Mouse (Mus musculus) midbrain, embryonic 15.5 days (tissue): ENCODE results near the gene Zc2hc1c. TPM values are rescaled to one million over a fixed set of nuclear protein-coding genes. Genes with fewer than 3 reads are reported as not detected.
A peak's percentile ranks its signal among the peaks of the same experiment; 100 is the strongest.

Experiments used
- ATAC-seq: fragments of 200-750 bp; cut with Nextera tagmentation; replicated peaks from 2 replicates; pipeline ENCODE4 v1.8.0; 2017; ENCODE audit warnings: moderate TSS enrichment
- H3K27ac ChIP-seq: fragments of 300-500 bp; sonication (generic); 2 replicates; pipeline ENCODE4 v1.5.1; 2015; ENCODE audit warnings: mild to moderate bottlenecking, inconsistent platforms
- H3K27me3 ChIP-seq: fragments of 300-500 bp; sonication (generic); replicated peaks from 2 replicates; pipeline ENCODE4 v1.6.1; 2015; ENCODE audit warnings: inconsistent platforms
- H3K36me3 ChIP-seq: fragments of 300-500 bp; sonication (generic); replicated peaks from 2 replicates; pipeline ENCODE4 v1.6.1; 2015; ENCODE audit warnings: inconsistent platforms
- H3K4me1 ChIP-seq: fragments of 300-500 bp; sonication (generic); 2 replicates; pipeline ENCODE4 v1.6.1; 2015; ENCODE audit warnings: inconsistent platforms
- H3K4me2 ChIP-seq: fragments of 300-500 bp; sonication (generic); 2 replicates; pipeline ENCODE4 v1.6.1; 2015; ENCODE audit warnings: inconsistent platforms, mild to moderate bottlenecking, moderate library complexity
- H3K4me3 ChIP-seq: fragments of 300-500 bp; sonication (generic); 2 replicates; pipeline ENCODE4 v1.5.1; 2015; ENCODE audit warnings: mild to moderate bottlenecking, inconsistent platforms
- H3K9ac ChIP-seq: fragments of 300-500 bp; sonication (generic); 2 replicates; pipeline ENCODE4 v1.6.1; 2015; ENCODE audit warnings: mild to moderate bottlenecking, inconsistent platforms
- H3K9me3 ChIP-seq: fragments of 300-500 bp; sonication (generic); 2 replicates; pipeline ENCODE4 v1.6.1; 2016; ENCODE audit warnings: inconsistent platforms
- WGBS: fragments of 180-500 bp; shearing (Covaris S2); methylation state at CpG from one replicate; pipeline ENCODE4 v1.1.7; 2015; ENCODE audit warnings: mixed read lengths; 5-methylcytosine and 5-hydroxymethylcytosine counted together
- polyA plus RNA-seq: library from polyadenylated mRNA; unstranded; fragments of >200 nt; fragmentation: Nextera tagmentation; extraction: Ambion mirVana; gene quantifications from 2 replicates; pipeline ENCODE4 v1.2.1, GENCODE M21; 2015

The Zc2hc1c gene
- polyA plus RNA-seq, 1 experiment from 2014 or later, result 2.0 TPM

GRCm38 (mm10) chr12:85298835-85299180, 10.4 kb downstream of the Zc2hc1c start:
- peaks cover 29% of the 10 kb centered on the region for H3K36me3 ChIP-seq
- no peak overlapping the region for H3K4me2 ChIP-seq
- no peak overlapping the region for H3K4me3 ChIP-seq
- no peak for ATAC-seq
- H3K4me1 ChIP-seq, result no peaks in the 10 kb centered on the region
- no peak overlapping the region for H3K27ac ChIP-seq
- H3K9ac ChIP-seq, result no peak overlapping the region
- H3K27me3 ChIP-seq, result no peaks in the 10 kb centered on the region
- 98% methylated on average over 1 of the region's 1 CpGs for WGBS
- H3K9me3 ChIP-seq, result no peaks in the 10 kb centered on the region

GRCm38 (mm10) chr12:85303256-85303655, 14.9 kb downstream of the Zc2hc1c start:
- no peak for ATAC-seq
- H3K36me3 ChIP-seq, result peaks cover 62% of the 10 kb centered on the region
- H3K27ac ChIP-seq, result no peak overlapping the region
- no peaks in the 10 kb centered on the region for H3K27me3 ChIP-seq
- no peaks in the 10 kb centered on the region for H3K9me3 ChIP-seq
- no peak overlapping the region for H3K4me3 ChIP-seq
- no peaks in the 10 kb centered on the region for H3K4me1 ChIP-seq
- 85% methylated on average over 2 of the region's 2 CpGs for WGBS
- H3K4me2 ChIP-seq, result no peak overlapping the region
- H3K9ac ChIP-seq, result no peak overlapping the region

GRCm38 (mm10) chr12:85304725-85305124, 16.3 kb downstream of the Zc2hc1c start:
- no peak overlapping the region for H3K27ac ChIP-seq
- H3K9me3 ChIP-seq, result no peaks in the 10 kb centered on the region
- no peak overlapping the region for H3K9ac ChIP-seq
- H3K4me1 ChIP-seq, result no peaks in the 10 kb centered on the region
- WGBS, result 81% methylated on average over 4 of the region's 4 CpGs
- H3K36me3 ChIP-seq, result peaks cover 69% of the 10 kb centered on the region
- no peak for ATAC-seq
- H3K4me3 ChIP-seq, result no peak overlapping the region
- H3K4me2 ChIP-seq, result no peak overlapping the region
- no peaks in the 10 kb centered on the region for H3K27me3 ChIP-seq

GRCm38 (mm10) chr12:85305247-85305892, 17.0 kb downstream of the Zc2hc1c start:
- Histone ChIP-seq H3K9ac (no peak overlapping the region), H3K36me3 (peaks cover 72% of the 10 kb centered on the region), H3K27ac (peak overlapping the region; percentile 26; the same call in 1 of the 2 replicates), H3K4me2 (no peak overlapping the region), H3K4me1 (no peaks in the 10 kb centered on the region), H3K4me3 (no peak overlapping the region), H3K27me3 (no peaks in the 10 kb centered on the region), H3K9me3 (no peaks in the 10 kb centered on the region)
- WGBS, result 50% methylated on average over 16 of the region's 16 CpGs
- peak; percentile 50; the same call in 1 of the 2 replicates for ATAC-seq

- Histone ChIP-seq H3K4me1 (no peaks in the 10 kb centered on the region), H3K9me3 (no peaks in the 10 kb centered on the region), H3K27ac (no peak overlapping the region), H3K4me3 (no peak overlapping the region), H3K27me3 (no peaks in the 10 kb centered on the region), H3K4me2 (no peak overlapping the region), H3K36me3 (peaks cover 83% of the 10 kb centered on the region), H3K9ac (no peak overlapping the region)
- ATAC-seq, result no peak
- WGBS, result 71% methylated on average over 3 of the region's 3 CpGs
These were observed 20.3 kb downstream of the Zc2hc1c start for GRCm38 (mm10) chr12:85308651-85309050.

- Histone ChIP-seq H3K4me3 (no peak overlapping the region), H3K27ac (no peak overlapping the region), H3K4me2 (no peak overlapping the region), H3K9me3 (no peaks in the 10 kb centered on the region), H3K36me3 (peaks cover 59% of the 10 kb centered on the region), H3K4me1 (no peaks in the 10 kb centered on the region), H3K27me3 (no peaks in the 10 kb centered on the region), H3K9ac (no peak overlapping the region)
- WGBS, result 94% methylated on average over 7 of the region's 7 CpGs
- ATAC-seq, result no peak
These were observed 41.8 kb downstream of the Zc2hc1c start for GRCm38 (mm10) chr12:85330153-85330552.

- peaks cover 18% of the 10 kb centered on the region; the same call in 1 of the 2 replicates for H3K36me3 ChIP-seq
- no peak for ATAC-seq
These were observed 49.3 kb downstream of the Zc2hc1c start for GRCm38 (mm10) chr12:85337567-85338311.

GRCm38 (mm10) chr12:85338815-85339214, 50.4 kb downstream of the Zc2hc1c start:
- 1% methylated on average over 39 of the region's 42 CpGs for WGBS
- H3K9me3 ChIP-seq, result no peaks in the 10 kb centered on the region
- peaks cover 15% of the 10 kb centered on the region for H3K4me1 ChIP-seq
- ATAC-seq, result peak; percentile 78
- peaks cover 10% of the 10 kb centered on the region; the same call in 1 of the 2 replicates for H3K36me3 ChIP-seq
- H3K27ac ChIP-seq, result peak overlapping the region; percentile 83
- H3K27me3 ChIP-seq, result no peaks in the 10 kb centered on the region
- H3K4me2 ChIP-seq, result peak overlapping the region; percentile 67
- H3K9ac ChIP-seq, result peak overlapping the region; percentile 94
- peak overlapping the region; percentile 70 for H3K4me3 ChIP-seq

More at GRCm38 (mm10) chr12:85337567-85338311, 49.3 kb downstream of the Zc2hc1c start:
- peak overlapping the region; percentile 67 for H3K4me2 ChIP-seq
- WGBS, result 86% methylated on average over 6 of the region's 6 CpGs
- no peaks in the 10 kb centered on the region for H3K9me3 ChIP-seq
- no peak overlapping the region for H3K27ac ChIP-seq
- peak overlapping the region; percentile 94; the same call in 1 of the 2 replicates for H3K9ac ChIP-seq
- peaks cover 15% of the 10 kb centered on the region for H3K4me1 ChIP-seq
- no peaks in the 10 kb centered on the region for H3K27me3 ChIP-seq
- peak overlapping the region; percentile 70 for H3K4me3 ChIP-seq

- Histone ChIP-seq H3K27ac (peak within 1 kb of the TSS; percentile 83), H3K36me3 (peaks cover 6% of the 10 kb centered on the region; the same call in 1 of the 2 replicates), H3K27me3 (no peaks in the 10 kb centered on the region), H3K4me2 (peak within 1 kb of the TSS; percentile 67), H3K9me3 (no peaks in the 10 kb centered on the region), H3K9ac (peak within 1 kb of the TSS; percentile 94), H3K4me1 (peaks cover 15% of the 10 kb centered on the region), H3K4me3 (peak within 1 kb of the TSS; percentile 70)
- WGBS, result under 1% methylated on average over 36 of the region's 36 CpGs
- ATAC-seq, result peak; percentile 89
These were observed 50.9 kb downstream of the Zc2hc1c start, which contains the start of gene Nek9 for GRCm38 (mm10) chr12:85339243-85339729. Gene Nek9 (minus strand): TSS chr12:85339362.

GRCm38 (mm10) chr12:85339947-85340346, 51.6 kb downstream of the Zc2hc1c start:
- no peaks in the 10 kb centered on the region for H3K27me3 ChIP-seq
- no peak overlapping the region for H3K4me3 ChIP-seq
- H3K4me1 ChIP-seq, result peaks cover 15% of the 10 kb centered on the region
- no peaks in the 10 kb centered on the region for H3K9me3 ChIP-seq
- WGBS, result 43% methylated on average over 4 of the region's 4 CpGs
- peak overlapping the region; percentile 67; the same call in 1 of the 2 replicates for H3K4me2 ChIP-seq
- H3K36me3 ChIP-seq, result no peaks in the 10 kb centered on the region; the same call in 1 of the 2 replicates
- H3K27ac ChIP-seq, result no peak overlapping the region
- no peak overlapping the region for H3K9ac ChIP-seq
- no peak for ATAC-seq

- no peak for ATAC-seq
- Histone ChIP-seq H3K4me2 (no peak overlapping the region), H3K4me1 (peaks cover 15% of the 10 kb centered on the region), H3K4me3 (no peak overlapping the region), H3K27ac (peak overlapping the region; percentile 57; the same call in 1 of the 2 replicates), H3K9me3 (no peaks in the 10 kb centered on the region), H3K36me3 (no peaks in the 10 kb centered on the region; the same call in 1 of the 2 replicates), H3K27me3 (no peaks in the 10 kb centered on the region), H3K9ac (no peak overlapping the region)
- WGBS, result 73% methylated on average over 1 of the region's 1 CpGs
These were observed 52.7 kb downstream of the Zc2hc1c start for GRCm38 (mm10) chr12:85341131-85341530.

- Histone ChIP-seq H3K4me1 (peaks cover 15% of the 10 kb centered on the region), H3K4me2 (no peak overlapping the region), H3K9me3 (no peaks in the 10 kb centered on the region), H3K27ac (no peak overlapping the region), H3K27me3 (no peaks in the 10 kb centered on the region), H3K9ac (no peak overlapping the region), H3K4me3 (no peak overlapping the region), H3K36me3 (no peaks in the 10 kb centered on the region; the same call in 1 of the 2 replicates)
- no peak for ATAC-seq
- 73% methylated on average over 4 of the region's 4 CpGs for WGBS
These were observed 53.9 kb downstream of the Zc2hc1c start for GRCm38 (mm10) chr12:85342310-85342709.
